Mouse (Mus musculus) bone marrow, adult 2 months (tissue): ENCODE results near the gene Hspa8.

Experiments used
- CTCF ChIP-seq: fragments of 200-500 bp; IDR thresholded peaks from 2 replicates; pipeline ENCODE4 v1.5.1; 2011; ENCODE audit warnings: low read length, control low read depth; ENCODE audit not compliant: control insufficient read depth, insufficient read depth
- POLR2A ChIP-seq: fragments of 200-500 bp; IDR thresholded peaks from 2 replicates; pipeline ENCODE4 v1.6.1; 2011; ENCODE audit warnings: low read depth, mild to moderate bottlenecking, control low read depth, low read length, borderline replicate concordance; ENCODE audit not compliant: control insufficient read depth

DNA sequence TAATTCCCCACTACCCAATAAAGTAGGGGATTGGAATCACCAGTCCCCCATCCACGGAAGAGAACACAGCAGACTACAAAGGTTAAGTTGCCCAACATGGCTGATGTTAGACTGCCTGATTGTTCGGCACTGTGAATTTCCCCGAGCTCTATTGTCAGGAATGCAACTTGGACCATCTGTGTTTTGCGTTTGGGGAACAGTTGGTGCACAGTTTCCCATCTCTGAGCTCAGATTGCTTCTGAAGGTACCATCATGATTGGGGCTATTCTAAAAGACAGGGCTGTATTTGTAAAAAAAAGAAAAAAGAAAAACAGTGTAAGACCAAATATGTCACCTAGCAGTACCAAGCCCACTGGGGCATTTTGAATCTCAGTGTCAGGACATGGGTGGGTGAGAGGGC lies 26.6 kb downstream of the Hspa8 start:
- TF ChIP-seq POLR2A = no peak
- no peak for TF ChIP-seq CTCF
